Mouse (Mus musculus) ovary, postnatal 10 days (tissue): Measurements from ENCODE around the gene Sept9.

Experiments used
- DNase-seq: peaks from one replicate; pipeline ENCODE4 v3.0.0; 2022; ENCODE audit warnings: low spot score

Gene Sept9

GRCm38 (mm10) chr11:117374288-117374687, 174.8 kb downstream of the Sept9 start:
- no peak for DNase-seq

GRCm38 (mm10) chr11:117379774-117380173, 180.3 kb downstream of the Sept9 start:
- no peak for DNase-seq

GRCm38 (mm10) chr11:117384235-117384634, 184.8 kb downstream of the Sept9 start:
- no peak for DNase-seq

GRCm38 (mm10) chr11:117384897-117385296, 185.4 kb downstream of the Sept9 start:
- DNase-seq: peak; percentile 88

- DNase-seq: no peak
Observed at GRCm38 (mm10) chr11:117385331-117386103, 186.1 kb downstream of the Sept9 start.

- DNase-seq: no peak
Observed at GRCm38 (mm10) chr11:117387241-117387640, 187.8 kb downstream of the Sept9 start.

DNA sequence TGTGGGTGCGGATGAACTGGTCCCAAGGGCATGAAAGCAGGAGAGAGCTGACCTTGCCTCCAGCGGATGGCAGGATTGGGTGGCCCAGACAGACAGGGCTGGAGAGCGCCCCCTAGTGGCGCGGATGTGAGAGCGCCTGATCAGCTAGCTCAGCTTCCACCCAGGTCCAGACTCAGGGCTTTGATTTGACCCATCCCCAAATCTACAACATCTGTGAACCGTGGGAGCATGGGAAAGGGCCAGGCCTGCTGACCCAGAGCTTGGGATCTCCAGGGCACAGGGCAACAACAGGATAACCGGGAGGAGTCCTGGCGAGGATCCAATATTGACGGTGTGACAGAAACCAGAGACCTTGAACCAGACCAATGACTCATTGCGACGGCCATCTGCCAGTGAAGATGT, 190.5 kb downstream of the Sept9 start:
- no peak for DNase-seq

- DNase-seq: no peak
Observed at GRCm38 (mm10) chr11:117390774-117391534, 191.5 kb downstream of the Sept9 start.

DNA sequence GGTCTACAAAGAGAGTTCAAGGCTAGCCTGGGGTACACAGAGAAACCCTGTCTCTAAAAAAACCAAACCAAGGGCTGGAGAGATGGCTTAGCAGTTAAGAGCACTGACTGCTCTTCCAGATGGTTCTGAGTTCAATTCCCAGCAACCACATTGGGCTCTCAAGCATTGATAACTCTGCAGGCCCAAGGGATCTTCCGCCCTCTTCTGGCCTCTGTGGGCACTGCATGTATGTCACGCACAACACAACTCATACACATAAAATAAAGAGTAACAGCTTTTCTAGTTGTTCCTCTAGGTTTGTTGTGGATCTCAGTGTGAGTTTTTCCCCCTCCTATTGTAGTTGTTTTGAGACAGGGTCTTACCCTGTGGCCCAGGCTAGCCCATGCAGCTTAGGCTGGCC, 192.8 kb downstream of the Sept9 start:
- DNase-seq: no peak

DNA sequence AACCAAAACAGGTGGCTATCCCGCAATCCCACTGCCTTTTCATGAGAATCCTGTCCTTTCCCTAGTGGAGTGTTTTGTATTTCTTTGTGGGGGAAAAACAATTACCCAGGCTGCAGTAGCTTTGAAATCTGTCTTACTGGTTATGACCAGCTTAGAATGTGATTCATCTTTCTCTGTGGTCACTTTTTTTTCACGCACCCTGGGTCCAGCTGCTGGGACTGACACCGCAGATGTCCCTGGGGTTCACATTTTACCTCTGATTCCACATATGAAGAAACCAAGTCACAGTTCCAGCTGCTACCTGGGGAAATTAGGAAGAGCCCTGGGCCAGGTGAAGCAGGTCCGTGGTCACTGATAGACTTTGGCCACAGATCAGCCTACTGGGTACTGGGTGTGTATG, 194.3 kb downstream of the Sept9 start:
- DNase-seq: no peak

DNA sequence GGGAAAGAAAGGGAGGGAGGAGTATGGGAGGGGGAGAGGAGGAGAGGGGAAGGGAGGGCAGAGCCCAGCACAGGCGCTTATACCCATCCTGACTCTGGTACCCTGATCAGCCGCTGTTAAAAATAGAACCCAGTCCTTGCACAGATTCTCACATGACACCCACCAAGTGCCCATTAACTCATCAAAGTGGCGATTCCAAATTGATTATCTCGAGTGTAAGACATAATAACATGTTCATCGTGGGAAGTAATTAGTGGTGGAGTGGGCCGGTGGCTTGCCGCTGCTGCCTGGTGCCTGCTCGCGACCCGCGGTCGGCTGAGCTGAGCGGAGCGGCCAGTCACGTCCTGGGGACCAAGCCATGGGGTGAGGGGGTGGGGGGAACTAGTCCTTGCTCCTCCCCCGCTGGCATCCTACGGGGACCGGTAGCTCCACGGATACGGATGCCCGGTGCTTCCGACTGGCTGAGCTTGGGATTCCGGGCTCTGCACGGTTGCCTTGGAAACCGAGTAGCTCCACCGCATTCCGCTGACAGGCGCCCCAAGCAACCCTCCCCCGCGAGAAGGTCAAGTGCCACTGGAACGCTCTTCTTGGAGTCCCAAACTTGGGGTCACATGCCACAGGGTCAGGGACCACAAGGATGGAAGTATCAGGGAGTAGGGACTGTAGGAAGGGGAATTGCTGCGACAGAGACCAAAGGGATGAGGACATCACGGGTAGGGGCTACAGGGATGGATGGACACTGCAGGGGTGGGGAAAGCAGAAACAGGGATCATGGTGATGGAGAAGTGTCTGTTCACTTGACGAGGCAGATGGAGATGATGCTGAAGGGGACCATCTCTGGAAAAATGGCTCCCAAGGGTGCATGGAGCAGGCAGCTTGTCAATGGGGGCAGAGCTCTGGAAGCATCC, 195.0 kb downstream of the Sept9 start:
- no peak for DNase-seq

GRCm38 (mm10) chr11:117395228-117395627, 195.8 kb downstream of the Sept9 start:
- no peak for DNase-seq

DNA sequence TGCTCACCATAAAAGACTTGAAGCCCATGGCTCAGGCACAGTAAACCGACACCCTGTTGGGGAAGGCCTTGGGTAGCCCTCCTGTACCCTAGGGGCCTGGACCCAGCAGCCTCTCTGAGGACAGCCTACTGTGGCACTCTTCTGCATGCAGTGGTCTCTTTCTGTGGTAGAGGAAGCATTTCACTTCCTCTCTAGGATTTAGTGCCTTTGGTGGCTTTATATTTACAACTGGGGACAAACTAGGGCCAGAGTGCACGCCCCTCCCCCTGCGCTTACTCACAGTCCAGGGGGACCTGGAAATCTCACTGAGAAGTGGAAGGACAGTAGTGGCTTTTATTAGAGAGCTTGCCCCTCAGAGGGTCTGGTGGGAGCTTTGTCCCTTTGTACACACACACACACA, 197.5 kb downstream of the Sept9 start:
- no peak for DNase-seq

DNA sequence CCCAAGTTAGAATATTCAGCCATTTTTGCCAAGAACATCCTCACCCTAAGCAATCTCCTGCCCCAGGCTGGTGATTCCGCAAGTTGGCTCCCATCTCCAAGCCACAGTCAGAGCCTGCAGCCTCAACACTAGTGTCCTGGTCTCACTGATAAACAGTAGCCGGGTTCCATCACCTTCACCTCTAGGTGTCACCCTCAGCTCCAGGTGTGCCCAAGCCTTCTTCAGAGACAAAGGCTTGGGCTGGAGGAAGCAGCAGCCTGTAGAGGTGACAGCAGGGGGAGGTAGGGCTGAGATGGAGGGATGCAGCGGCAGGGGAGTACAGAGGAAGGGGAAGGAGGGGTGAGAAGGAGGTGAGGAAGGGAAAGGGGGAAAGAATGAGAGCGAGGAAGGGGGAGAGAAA, 198.3 kb downstream of the Sept9 start:
- no peak for DNase-seq

DNA sequence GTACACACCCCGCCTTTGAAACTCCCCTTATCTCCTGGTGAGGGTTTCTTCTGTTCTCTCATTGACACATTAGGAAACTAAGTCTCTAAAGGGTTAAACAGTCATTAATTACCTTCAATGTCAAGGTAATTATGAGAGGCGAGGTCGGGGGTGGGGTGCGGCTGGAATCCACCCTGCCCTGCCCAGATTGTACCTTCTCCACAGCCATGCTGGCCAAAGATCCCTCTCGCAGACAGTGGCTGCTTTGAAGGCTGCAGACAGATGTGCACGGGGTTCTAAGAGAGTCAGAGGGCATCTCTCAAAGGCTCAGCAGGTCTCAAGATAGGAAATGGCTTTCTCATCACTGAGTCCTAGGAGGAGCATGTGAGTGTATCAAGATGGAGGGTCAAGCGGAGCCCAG, 198.7 kb downstream of the Sept9 start:
- DNase-seq: no peak

GRCm38 (mm10) chr11:117401583-117402367, 202.3 kb downstream of the Sept9 start:
- no peak for DNase-seq

DNA sequence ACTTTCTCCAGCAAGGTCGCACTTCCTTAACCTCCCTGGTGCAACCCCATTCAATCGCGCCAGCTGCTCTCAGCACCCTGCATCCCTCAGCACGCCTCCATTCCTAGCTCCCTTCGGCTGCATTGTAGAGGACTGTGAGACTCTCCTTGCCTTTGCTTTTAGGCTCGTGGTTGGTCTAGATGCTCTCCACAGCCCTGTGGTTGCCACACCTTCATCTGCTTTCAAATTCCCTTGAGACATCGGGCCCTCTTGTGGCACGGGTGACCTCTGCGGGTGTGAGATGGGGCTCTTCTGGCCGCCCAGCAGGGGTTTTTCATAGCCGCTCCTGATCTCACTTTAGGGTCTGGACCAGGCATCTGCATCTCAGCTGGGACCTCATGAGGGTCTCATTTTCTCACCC, 203.1 kb downstream of the Sept9 start:
- DNase-seq: no peak

- no peak for DNase-seq
Observed at GRCm38 (mm10) chr11:117403073-117403472, 203.6 kb downstream of the Sept9 start.

- no peak for DNase-seq
Observed at GRCm38 (mm10) chr11:117403781-117404180, 204.3 kb downstream of the Sept9 start.

- no peak for DNase-seq
Observed at GRCm38 (mm10) chr11:117406711-117407110, 207.2 kb downstream of the Sept9 start.

DNA sequence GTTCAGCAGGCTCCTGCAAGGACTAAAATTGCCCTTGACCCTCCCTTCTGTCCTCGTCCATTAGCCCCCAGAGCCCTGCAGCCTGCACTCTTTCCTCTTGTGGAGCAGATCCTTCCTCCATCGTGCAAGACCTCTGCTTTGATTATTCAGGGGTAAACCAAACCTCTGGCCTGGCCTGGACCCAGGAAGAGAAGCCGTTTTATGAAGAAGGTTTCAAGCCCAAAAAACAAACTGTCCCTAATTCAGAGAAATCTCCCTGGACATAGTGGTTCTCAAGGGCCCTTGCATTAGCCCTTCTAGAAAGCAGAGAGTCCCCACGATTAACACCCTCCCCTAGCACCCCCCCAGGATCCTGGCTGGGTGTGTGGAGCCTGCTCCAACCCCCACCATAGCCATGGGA, 207.7 kb downstream of the Sept9 start:
- no peak for DNase-seq
